Mouse (Mus musculus) forebrain, embryonic 11.5 days (tissue): ENCODE results near the gene Rab7. TPM values are rescaled to one million over a fixed set of nuclear protein-coding genes. Genes with fewer than 3 reads are reported as not detected.

Experiments used
- ATAC-seq: fragments of 200-750 bp; cut with Nextera tagmentation; replicated peaks from 2 replicates; pipeline ENCODE4 v1.8.0; 2017; ENCODE audit warnings: moderate TSS enrichment; ENCODE audit not compliant: low FRiP score
- DNase-seq: peaks from one replicate; pipeline ENCODE4 v3.0.0-alpha.2; 2017; ENCODE audit warnings: low spot score
- H3K27ac ChIP-seq: fragments of 300-500 bp; sonication (generic); 2 replicates; pipeline ENCODE4 v1.5.1; 2014; ENCODE audit warnings: low read depth, low read length
- H3K27me3 ChIP-seq: fragments of 300-500 bp; sonication (generic); 2 replicates; pipeline ENCODE4 v1.6.1; 2014; ENCODE audit warnings: mild to moderate bottlenecking, low read length, mixed read lengths; ENCODE audit not compliant: control insufficient read depth, insufficient read depth
- H3K36me3 ChIP-seq: fragments of 300-500 bp; sonication (generic); 2 replicates; pipeline ENCODE4 v1.6.1; 2014; ENCODE audit warnings: mild to moderate bottlenecking, low read length, moderate library complexity, mixed read lengths; ENCODE audit not compliant: control insufficient read depth, insufficient read depth
- H3K4me1 ChIP-seq: fragments of 300-500 bp; sonication (generic); replicated peaks from 2 replicates; pipeline ENCODE4 v1.6.1; 2014; ENCODE audit warnings: low read length, mixed read lengths; ENCODE audit not compliant: control insufficient read depth, insufficient read depth
- H3K4me2 ChIP-seq: fragments of 300-500 bp; sonication (generic); 2 replicates; pipeline ENCODE4 v1.6.1; 2014; ENCODE audit warnings: low read depth, mild to moderate bottlenecking, low read length, moderate library complexity, mixed read lengths; ENCODE audit not compliant: severe bottlenecking
- H3K4me3 ChIP-seq: fragments of 300-500 bp; sonication (generic); 2 replicates; pipeline ENCODE4 v1.5.1; 2014; ENCODE audit warnings: low read depth, low read length
- H3K9ac ChIP-seq: fragments of 300-500 bp; sonication (generic); 2 replicates; pipeline ENCODE4 v1.6.1; 2014; ENCODE audit warnings: low read length
- H3K9me3 ChIP-seq: fragments of 300-500 bp; sonication (generic); 2 replicates; pipeline ENCODE4 v1.6.1; 2016; ENCODE audit warnings: low read length, mixed read lengths; ENCODE audit not compliant: control insufficient read depth
- WGBS: fragments of 180-500 bp; shearing (Covaris S2); extraction: QIAGEN DNeasy Blood & Tissue Kit; methylation state at CpG from one replicate; pipeline ENCODE4 v1.1.7; 2014; 5-methylcytosine and 5-hydroxymethylcytosine counted together
- polyA plus RNA-seq: library from polyadenylated mRNA; unstranded; fragments of >200 nt; fragmentation: Nextera tagmentation; extraction: Ambion mirVana; gene quantifications from 2 replicates; pipeline ENCODE4 v1.2.1, GENCODE M21; 2014

Gene Rab7
- polyA plus RNA-seq, 1 experiment from 2014 or later: 232 TPM

DNA sequence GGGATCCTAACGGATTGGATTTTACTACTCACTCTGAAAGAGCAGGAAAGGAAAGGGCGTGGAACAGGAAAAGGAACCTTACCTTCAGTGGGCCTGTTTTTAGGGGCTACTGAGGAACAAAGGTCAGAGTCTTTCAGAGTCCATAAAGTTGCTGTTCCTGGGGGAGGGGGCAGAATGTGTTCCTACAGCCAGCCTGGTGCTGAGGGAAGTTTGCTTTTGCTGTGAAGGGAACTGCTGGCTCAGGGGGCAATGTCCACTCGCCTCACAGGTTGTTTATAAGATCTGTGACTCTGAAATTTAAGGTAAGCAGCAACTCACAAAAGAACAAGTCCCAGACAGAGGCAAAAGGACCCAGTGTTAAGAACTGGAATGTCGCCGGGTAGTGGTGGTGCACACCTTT lies 26.1 kb upstream of the Rab7 start:
- Histone ChIP-seq H3K9me3 (no peaks in the 10 kb centered on the region), H3K9ac (no peak overlapping the region), H3K27ac (no peak overlapping the region), H3K4me1 (no peaks in the 10 kb centered on the region), H3K36me3 (no peaks in the 10 kb centered on the region), H3K4me3 (no peak overlapping the region), H3K27me3 (no peaks in the 10 kb centered on the region), H3K4me2 (no peak overlapping the region)
- no peak for ATAC-seq
- no peak for DNase-seq
- 82% methylated on average over 5 of the region's 5 CpGs for WGBS

DNA sequence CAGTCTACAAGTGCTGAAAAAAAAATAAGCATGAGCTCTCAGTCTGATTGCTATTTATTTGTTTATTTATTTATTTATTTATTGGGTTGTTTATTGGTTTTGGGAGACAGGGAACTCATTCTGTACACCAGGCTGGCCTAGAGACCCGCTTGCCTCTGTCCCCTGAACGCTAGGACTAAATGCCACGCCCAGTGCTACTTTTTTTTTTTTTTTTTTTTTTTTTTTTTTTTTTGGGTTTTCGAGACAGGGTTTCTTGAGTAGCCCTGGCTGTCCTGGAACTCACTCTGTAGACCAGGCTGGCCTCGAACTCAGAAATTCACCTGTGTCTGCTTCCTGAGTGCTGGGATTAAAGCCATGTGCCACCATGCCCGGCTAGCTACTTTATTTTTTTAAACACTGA lies 25.4 kb upstream of the Rab7 start:
- H3K4me3 ChIP-seq: no peak overlapping the region
- no peaks in the 10 kb centered on the region for H3K36me3 ChIP-seq
- H3K27me3 ChIP-seq: no peaks in the 10 kb centered on the region
- 81% methylated on average over 6 of the region's 6 CpGs for WGBS
- no peak for ATAC-seq
- H3K4me2 ChIP-seq: no peak overlapping the region
- no peaks in the 10 kb centered on the region for H3K9me3 ChIP-seq
- H3K9ac ChIP-seq: no peak overlapping the region
- no peaks in the 10 kb centered on the region for H3K4me1 ChIP-seq
- no peak overlapping the region for H3K27ac ChIP-seq
- DNase-seq: no peak

DNA sequence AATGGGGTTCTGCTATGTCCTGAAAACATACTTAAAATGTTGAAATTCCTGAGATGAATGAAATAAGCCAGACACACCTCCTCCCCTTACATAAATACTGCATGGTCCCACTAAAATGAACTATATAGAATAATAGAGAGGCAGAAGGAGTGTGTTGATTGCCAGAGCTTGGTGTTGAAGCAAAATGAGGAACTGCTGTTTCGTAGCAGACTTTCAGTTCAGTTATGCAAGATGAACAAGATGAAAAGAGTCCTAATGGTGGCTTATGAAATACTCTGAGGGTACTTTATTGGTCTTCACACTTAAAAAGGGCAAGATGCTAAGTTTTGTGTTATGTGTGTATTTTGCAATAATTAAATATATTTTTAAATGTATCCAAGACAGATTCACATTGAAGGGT lies 23.7 kb upstream of the Rab7 start:
- ATAC-seq: no peak
- no peak overlapping the region for H3K9ac ChIP-seq
- H3K4me3 ChIP-seq: no peak overlapping the region
- H3K4me2 ChIP-seq: no peak overlapping the region
- H3K4me1 ChIP-seq: no peaks in the 10 kb centered on the region
- H3K36me3 ChIP-seq: no peaks in the 10 kb centered on the region
- H3K9me3 ChIP-seq: no peaks in the 10 kb centered on the region
- 87% methylated on average over 1 of the region's 1 CpGs for WGBS
- no peak overlapping the region for H3K27ac ChIP-seq
- no peaks in the 10 kb centered on the region for H3K27me3 ChIP-seq
- no peak for DNase-seq

DNA sequence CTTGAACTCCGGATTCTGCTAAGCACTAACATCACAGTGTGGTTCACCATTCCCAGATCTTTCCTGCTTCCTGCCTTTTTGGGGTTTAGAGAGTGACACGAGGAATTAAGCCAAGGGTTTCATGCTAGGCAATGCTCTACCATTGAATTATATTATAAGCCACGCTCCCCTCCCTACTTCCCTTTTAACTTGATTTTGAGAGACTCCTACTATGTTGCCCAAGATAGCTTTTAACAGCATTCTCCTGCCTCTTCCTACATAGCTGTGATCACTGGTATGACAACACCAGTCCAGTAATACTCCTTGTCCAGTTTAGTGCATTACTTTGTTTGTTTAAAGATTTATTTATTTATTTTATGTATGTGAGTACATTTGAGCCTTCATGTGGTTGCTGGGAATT lies 22.7 kb upstream of the Rab7 start:
- H3K4me1 ChIP-seq: no peaks in the 10 kb centered on the region

DNA sequence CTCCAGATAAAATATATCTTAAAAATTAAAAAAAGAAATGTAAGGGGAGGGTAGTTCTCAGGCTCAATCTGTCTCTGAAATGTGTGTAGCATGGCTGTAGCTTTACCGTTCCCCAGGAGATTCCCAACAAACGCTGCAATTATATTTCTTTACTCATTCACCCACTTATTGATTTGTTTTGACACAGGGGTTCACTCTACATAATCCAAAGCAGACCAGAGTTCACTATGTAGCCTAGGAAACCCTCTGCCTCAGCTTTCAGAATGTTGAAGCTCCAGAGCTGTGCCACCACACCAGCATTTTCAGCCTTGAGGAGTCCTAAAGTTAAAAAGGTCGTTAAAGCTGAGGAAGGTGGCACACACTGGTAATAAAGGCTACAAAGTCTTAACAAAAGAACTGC lies 20.9 kb upstream of the Rab7 start:
- no peak for DNase-seq

More for the DNA sequence above, 22.7 kb upstream of the Rab7 start:
- 64% methylated on average over 3 of the region's 3 CpGs for WGBS
- Histone ChIP-seq H3K27ac (no peak overlapping the region), H3K27me3 (no peaks in the 10 kb centered on the region), H3K4me2 (no peak overlapping the region), H3K9ac (no peak overlapping the region), H3K9me3 (no peaks in the 10 kb centered on the region), H3K36me3 (no peaks in the 10 kb centered on the region), H3K4me3 (no peak overlapping the region)
- ATAC-seq (no peak), DNase-seq (no peak)

DNA sequence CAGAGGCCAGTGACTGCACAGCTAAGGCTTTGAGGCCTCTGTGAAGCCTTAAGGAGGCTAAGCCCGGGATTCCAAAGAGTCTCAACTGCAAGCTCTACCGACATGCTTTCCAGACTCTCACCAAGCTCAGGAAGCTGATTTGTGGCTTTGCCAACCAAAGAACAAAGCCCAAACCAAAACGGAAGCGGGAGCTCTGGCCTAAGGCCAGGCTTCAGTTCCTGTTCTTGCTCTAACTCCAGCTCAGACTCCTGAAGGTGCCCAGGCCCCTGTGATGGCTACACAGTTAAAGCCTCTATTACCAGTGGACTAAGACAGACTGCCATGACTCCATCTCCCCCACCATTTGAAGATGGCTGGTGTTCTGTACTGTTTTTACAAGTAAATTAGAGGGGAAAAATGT lies 20.0 kb upstream of the Rab7 start:
- no peaks in the 10 kb centered on the region for H3K36me3 ChIP-seq
- 78% methylated on average over 4 of the region's 4 CpGs for WGBS
- H3K9me3 ChIP-seq: no peaks in the 10 kb centered on the region
- H3K4me1 ChIP-seq: no peaks in the 10 kb centered on the region
- no peak overlapping the region for H3K4me3 ChIP-seq
- no peak overlapping the region for H3K27ac ChIP-seq
- no peak overlapping the region for H3K4me2 ChIP-seq
- ATAC-seq (no peak), DNase-seq (no peak)
- no peak overlapping the region for H3K9ac ChIP-seq
- no peaks in the 10 kb centered on the region for H3K27me3 ChIP-seq

More for the DNA sequence above, 20.9 kb upstream of the Rab7 start:
- H3K36me3 ChIP-seq: no peaks in the 10 kb centered on the region
- no peak overlapping the region for H3K27ac ChIP-seq
- no peaks in the 10 kb centered on the region for H3K9me3 ChIP-seq
- ATAC-seq: no peak
- no peak overlapping the region for H3K9ac ChIP-seq
- 68% methylated on average over 3 of the region's 3 CpGs for WGBS
- no peak overlapping the region for H3K4me2 ChIP-seq
- H3K4me3 ChIP-seq: no peak overlapping the region
- no peaks in the 10 kb centered on the region for H3K4me1 ChIP-seq
- H3K27me3 ChIP-seq: no peaks in the 10 kb centered on the region

DNA sequence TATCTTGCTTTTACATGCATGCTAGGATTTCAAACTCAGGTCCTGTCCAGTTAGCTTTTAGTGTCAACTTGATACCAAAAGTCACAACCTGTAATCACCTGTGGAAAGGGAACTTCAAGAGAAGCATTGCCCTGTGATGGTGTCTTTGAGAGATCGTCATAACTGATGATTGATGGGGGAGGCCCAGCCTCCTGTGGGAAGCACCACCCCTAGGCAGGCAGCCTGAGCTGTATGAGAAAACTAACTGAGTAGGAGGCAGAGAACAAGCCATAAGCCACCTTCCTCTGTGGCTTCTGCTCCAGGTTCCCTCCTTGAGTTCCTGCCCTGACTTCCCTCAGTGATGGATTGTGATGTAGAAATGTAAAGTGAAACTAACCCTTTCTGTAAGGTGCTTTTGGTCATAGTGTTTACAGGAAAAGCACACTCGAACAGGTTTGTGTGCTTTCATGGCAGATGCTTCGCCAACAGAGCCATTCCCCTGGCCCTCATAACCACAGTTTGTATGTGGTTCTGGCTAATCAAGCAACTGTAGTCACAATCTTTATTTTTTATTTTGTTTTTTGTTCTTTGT lies 19.1 kb upstream of the Rab7 start:
- H3K27me3 ChIP-seq: no peaks in the 10 kb centered on the region
- H3K27ac ChIP-seq: no peak overlapping the region
- no peaks in the 10 kb centered on the region for H3K9me3 ChIP-seq
- H3K4me2 ChIP-seq: no peak overlapping the region
- no peak overlapping the region for H3K9ac ChIP-seq
- no peak for ATAC-seq
- no peaks in the 10 kb centered on the region for H3K4me1 ChIP-seq
- DNase-seq: no peak
- no peak overlapping the region for H3K4me3 ChIP-seq
- no peaks in the 10 kb centered on the region for H3K36me3 ChIP-seq
- 89% methylated on average over 3 of the region's 3 CpGs for WGBS

DNA sequence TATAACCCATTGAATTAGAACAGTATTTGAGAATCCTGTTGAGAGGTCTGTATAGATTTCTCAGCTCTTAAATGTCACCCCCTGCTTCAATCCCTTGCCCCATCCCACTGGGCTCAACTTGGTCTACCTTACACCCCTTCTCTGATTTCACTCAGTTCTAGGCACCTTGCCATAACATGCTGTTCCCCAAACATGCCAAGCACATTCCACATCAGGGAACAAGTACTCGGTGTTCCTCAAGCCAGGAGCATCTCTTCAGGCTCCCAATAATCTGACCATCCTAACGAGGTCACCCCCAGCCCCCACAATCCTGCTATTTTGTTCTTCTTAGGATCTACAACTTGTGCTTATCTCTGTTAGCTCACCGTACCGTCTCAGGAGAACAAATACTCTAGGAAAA lies 17.3 kb upstream of the Rab7 start:
- no peak for ATAC-seq
- WGBS: 86% methylated on average over 4 of the region's 4 CpGs

DNA sequence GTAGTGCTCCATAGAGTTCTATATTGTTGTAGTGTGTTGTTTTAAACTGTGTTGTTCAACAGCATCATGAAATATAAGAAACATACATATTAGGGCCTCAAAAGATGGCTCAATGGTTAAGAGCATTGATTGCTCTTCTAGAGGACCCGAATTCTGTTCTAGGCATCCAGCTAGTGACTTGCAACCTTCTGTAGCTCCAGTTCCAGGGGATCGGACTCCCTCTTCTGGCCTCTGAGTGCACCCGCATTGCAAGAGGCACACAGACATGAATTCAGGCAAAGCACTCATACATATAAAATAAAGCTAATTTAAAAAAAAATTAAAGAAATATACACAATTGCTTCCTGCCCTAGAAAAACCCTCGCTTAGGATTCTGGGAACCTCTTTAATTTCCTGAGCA lies 16.3 kb upstream of the Rab7 start:
- Histone ChIP-seq H3K9me3 (no peaks in the 10 kb centered on the region), H3K36me3 (no peaks in the 10 kb centered on the region), H3K4me2 (no peak overlapping the region), H3K27ac (no peak overlapping the region), H3K4me3 (no peak overlapping the region), H3K4me1 (no peaks in the 10 kb centered on the region), H3K9ac (no peak overlapping the region), H3K27me3 (no peaks in the 10 kb centered on the region)
- no peak for DNase-seq
- no peak for ATAC-seq
- WGBS: 86% methylated on average over 4 of the region's 4 CpGs

More for the DNA sequence above, 17.3 kb upstream of the Rab7 start:
- no peak overlapping the region for H3K9ac ChIP-seq
- DNase-seq: no peak
- H3K36me3 ChIP-seq: no peaks in the 10 kb centered on the region
- no peaks in the 10 kb centered on the region for H3K27me3 ChIP-seq
- H3K4me1 ChIP-seq: no peaks in the 10 kb centered on the region
- no peak overlapping the region for H3K27ac ChIP-seq
- no peaks in the 10 kb centered on the region for H3K9me3 ChIP-seq
- H3K4me2 ChIP-seq: no peak overlapping the region
- H3K4me3 ChIP-seq: no peak overlapping the region
